ENCODE assay signal across 18 mouse cellular contexts in genomic region chrX:136986039-136986438, GRCm38 (mm10). TPM values are rescaled to one million over a fixed set of nuclear protein-coding genes. Genes with fewer than 3 reads are reported as not detected.
DNase-seq lines count a peak whose midpoint lies in the region; ATAC-seq and TF ChIP-seq lines count a peak whose summit lies in the region.
"Had no signal": no experiment of that assay in that cellular context is flagged by ENCODE, and none has a peak within 500 bp of the region (broad histone marks: within the 10 kb centered on the region; RNA-seq: fewer than 3 reads in every experiment).

No protein-coding gene starts in this region.

- H3K4me1 ChIP-seq in kidney, postnatal 0 days (replicated peaks; ENCODE audit: insufficient read depth, low read length): no peaks in the 10 kb centered on the region
- no peaks in the 10 kb centered on the region for H3K4me1 ChIP-seq in heart, embryonic 12.5 days (replicated peaks)
- H3K4me1 ChIP-seq: embryonic facial prominence, embryonic 13.5 days; heart, embryonic 15.5 days had no signal

- no peaks in the 10 kb centered on the region for H3K9me3 ChIP-seq in kidney, postnatal 0 days (replicated peaks; ENCODE audit: low read length)
- no peaks in the 10 kb centered on the region for H3K9me3 ChIP-seq in heart, embryonic 12.5 days (replicated peaks)
- H3K9me3 ChIP-seq: embryonic facial prominence, embryonic 13.5 days; heart, embryonic 15.5 days; hindbrain, embryonic 15.5 days had no signal

- no peak overlapping the region for H3K4me2 ChIP-seq in kidney, postnatal 0 days (ENCODE audit: low read length)
- no peak overlapping the region for H3K4me2 ChIP-seq in heart, embryonic 12.5 days
- H3K4me2 ChIP-seq: embryonic facial prominence, embryonic 13.5 days; heart, embryonic 15.5 days; hindbrain, embryonic 15.5 days had no signal

- no peaks in the 10 kb centered on the region for H3K27me3 ChIP-seq in kidney, postnatal 0 days (ENCODE audit: insufficient read depth, low read length)
- H3K27me3 ChIP-seq in heart, embryonic 12.5 days (replicated peaks): peaks cover 4% of the 10 kb centered on the region
- H3K27me3 ChIP-seq: heart, embryonic 15.5 days; hindbrain, embryonic 15.5 days had no signal

- H3K4me3 ChIP-seq in kidney, postnatal 0 days (replicated peaks; ENCODE audit: low read depth, low read length): no peak overlapping the region
- no peak overlapping the region for H3K4me3 ChIP-seq in heart, embryonic 12.5 days
- H3K4me3 ChIP-seq: embryonic facial prominence, embryonic 13.5 days; heart, embryonic 15.5 days; hindbrain, embryonic 15.5 days had no signal

- no peak overlapping the region for H3K27ac ChIP-seq in kidney, postnatal 0 days
- no peak overlapping the region for H3K27ac ChIP-seq in heart, embryonic 12.5 days (ENCODE audit: poor library complexity, severe bottlenecking)
- H3K27ac ChIP-seq: embryonic facial prominence, embryonic 13.5 days; heart, embryonic 15.5 days; hindbrain, embryonic 15.5 days had no signal

- H3K36me3 ChIP-seq in kidney, postnatal 0 days (ENCODE audit: insufficient read depth, low read length): no peaks in the 10 kb centered on the region
- no peaks in the 10 kb centered on the region for H3K36me3 ChIP-seq in heart, embryonic 12.5 days
- H3K36me3 ChIP-seq: embryonic facial prominence, embryonic 13.5 days; heart, embryonic 15.5 days; hindbrain, embryonic 15.5 days had no signal

- no peak for DNase-seq in kidney, postnatal 0 days (ENCODE audit: low spot score)
- no peak for DNase-seq in kidney, postnatal 25 days
- peak; percentile 18 for DNase-seq in CD4-positive helper T cell, adult 2 months (ENCODE audit: low read depth, low spot score)
- peak; percentile 6 for DNase-seq in naive thymus-derived CD4-positive, alpha-beta T cell, adult 2 months (ENCODE audit: low read depth)
- DNase-seq in right cerebral cortex, adult 2 months (ENCODE audit: low spot score in 2 of 2): no peak
- no peak for DNase-seq in ovary, postnatal 10 days (ENCODE audit: low spot score)
- DNase-seq: adrenal gland, postnatal 14 days; cerebellum, postnatal 36 days; kidney, postnatal 14 days; layer of hippocampus, postnatal 36 days; lung, adult 2 months; right cerebral cortex, postnatal 4 days had no signal

- TF ChIP-seq CTCF in kidney, postnatal 0 days (IDR thresholded peaks at IDR 0.05; ENCODE audit: low read depth): no peak

- ATAC-seq in kidney, postnatal 0 days (replicated peaks; ENCODE audit: low FRiP score, low read depth): peak; percentile 68; the same call in 1 of the 2 replicates
- peak; percentile 79 for ATAC-seq in activated CD4-positive, CD25-positive, alpha-beta regulatory T cell, adult 4 months
- no peak for ATAC-seq in heart, embryonic 12.5 days (ENCODE audit: insufficient number of reproducible peaks, low FRiP score)

- no peak overlapping the region for H3K9ac ChIP-seq in kidney, postnatal 0 days (ENCODE audit: low read depth, low read length)
- H3K9ac ChIP-seq in heart, embryonic 12.5 days: no peak overlapping the region
- H3K9ac ChIP-seq: embryonic facial prominence, embryonic 13.5 days; heart, embryonic 15.5 days; hindbrain, embryonic 15.5 days had no signal

RNA-seq across cellular contexts. Expression of gene Zcchc18, which starts 6.9 kb away (rescaled TPM):
- polyA plus RNA-seq in kidney, postnatal 0 days (2015; fragmentation: Nextera tagmentation; extraction: Ambion mirVana): 20.5 and 22.0 TPM in 2 replicates
- polyA plus RNA-seq in activated CD4-positive, CD25-positive, alpha-beta regulatory T cell, adult 4 months (2017; shearing (Covaris generic)): 10 to 100 TPM; 37.8 to 42.4 TPM
- polyA plus RNA-seq in heart, embryonic 12.5 days (2016; fragmentation: Nextera tagmentation; extraction: Ambion mirVana): 2.7 and 4.1 TPM in 2 replicates

RNA-seq across cellular contexts. Expression of gene Tmsb15b1, which starts 9.4 kb away (rescaled TPM):
- 41.5 and 51.6 TPM in 2 replicates for polyA plus RNA-seq in kidney, postnatal 0 days (2015; fragmentation: Nextera tagmentation; extraction: Ambion mirVana)
- 10 to 100 TPM; 26.6 to 39.7 TPM for polyA plus RNA-seq in activated CD4-positive, CD25-positive, alpha-beta regulatory T cell, adult 4 months (2017; shearing (Covaris generic))
- polyA plus RNA-seq in heart, embryonic 12.5 days (2016; fragmentation: Nextera tagmentation; extraction: Ambion mirVana): 11.7 and 12.1 TPM in 2 replicates

RNA-seq across cellular contexts. Expression of gene Tmsb15l, which starts 9.4 kb away (rescaled TPM):
- polyA plus RNA-seq in kidney, postnatal 0 days (2015; fragmentation: Nextera tagmentation; extraction: Ambion mirVana): 5.9 and 7.3 TPM in 2 replicates
- 10 to 100 TPM in 1 of 2 experiments, 1 to 10 TPM in 1; 2.2 to 13.1 TPM for polyA plus RNA-seq in activated CD4-positive, CD25-positive, alpha-beta regulatory T cell, adult 4 months (2017; shearing (Covaris generic))
- 1.4 and 2.3 TPM in 2 replicates for polyA plus RNA-seq in heart, embryonic 12.5 days (2016; fragmentation: Nextera tagmentation; extraction: Ambion mirVana)

RNA-seq across cellular contexts. Expression of gene Tmsb15b2, which starts 10.7 kb away (rescaled TPM):
- 52.6 and 76.2 TPM in 2 replicates for polyA plus RNA-seq in kidney, postnatal 0 days (2015; fragmentation: Nextera tagmentation; extraction: Ambion mirVana)
- 10 to 100 TPM; 12.1 to 77.0 TPM for polyA plus RNA-seq in activated CD4-positive, CD25-positive, alpha-beta regulatory T cell, adult 4 months (2017; shearing (Covaris generic))
- 18.1 and 22.5 TPM in 2 replicates for polyA plus RNA-seq in heart, embryonic 12.5 days (2016; fragmentation: Nextera tagmentation; extraction: Ambion mirVana)
- polyA plus RNA-seq: gonadal fat pad, adult 2 months; lung, adult 2 months had no signal

RNA-seq across cellular contexts. Expression of gene Slc25a53, which starts 52.1 kb away (rescaled TPM):
- 9.5 and 9.9 TPM in 2 replicates for polyA plus RNA-seq in kidney, postnatal 0 days (2015; fragmentation: Nextera tagmentation; extraction: Ambion mirVana)
- polyA plus RNA-seq in activated CD4-positive, CD25-positive, alpha-beta regulatory T cell, adult 4 months (2017; shearing (Covaris generic)): 1 to 10 TPM; 6.2 to 9.6 TPM
- 5.1 and 5.4 TPM in 2 replicates for polyA plus RNA-seq in heart, embryonic 12.5 days (2016; fragmentation: Nextera tagmentation; extraction: Ambion mirVana)

Comparison
In these comparisons a context has a peak if more than half of its experiments do, and no peak if none do; other contexts are left out.
1. DNase-seq: peak in CD4-positive helper T cell, adult 2 months (single experiment) and naive thymus-derived CD4-positive, alpha-beta T cell, adult 2 months (single experiment); none in kidney, postnatal 0 days (single experiment), kidney, postnatal 25 days (0 of 2), right cerebral cortex, adult 2 months (0 of 2) and ovary, postnatal 10 days (single experiment).